Mouse (Mus musculus) ES-Bruce4 (cell line): ENCODE measurements around the gene Grasp.
A peak's percentile ranks its signal among the peaks of the same experiment; 100 is the strongest.

Experiments used
- CTCF ChIP-seq: IDR thresholded peaks from one replicate; pipeline ENCODE4 v1.8.1; 2011; ENCODE audit warnings: low read depth, low read length
- EP300 ChIP-seq: IDR thresholded peaks from 2 replicates; pipeline ENCODE4 v1.6.1; 2011; ENCODE audit warnings: low read depth, low read length; ENCODE audit not compliant: insufficient read depth
- POLR2A ChIP-seq: IDR thresholded peaks from one replicate; pipeline ENCODE4 v1.8.1; 2011; ENCODE audit warnings: low read length; ENCODE audit not compliant: insufficient read depth

GRCm38 (mm10) chr15:101242645-101243044 is 18.7 kb downstream of the Grasp start:
- TF ChIP-seq POLR2A = no peak
- TF ChIP-seq CTCF = peak; percentile 75
- no peak for TF ChIP-seq EP300
